Mouse (Mus musculus): ENCODE data around the gene Pepd. TPM values are rescaled to one million over a fixed set of nuclear protein-coding genes. Genes with fewer than 3 reads are reported as not detected.

Gene Pepd
- total RNA-seq, 1 experiment from 2014 or later: 53.9 TPM

GRCm38 (mm10) chr7:34983702-34984475, 71.7 kb downstream of the Pepd start:
- DNase-seq: peak; percentile 39

- DNase-seq: no peak
Observed at GRCm38 (mm10) chr7:34984526-34985133, 72.5 kb downstream of the Pepd start.

- DNase-seq: no peak
Observed at GRCm38 (mm10) chr7:34985216-34985615, 73.0 kb downstream of the Pepd start.

GRCm38 (mm10) chr7:34985646-34986045, 73.5 kb downstream of the Pepd start:
- DNase-seq: no peak

DNA sequence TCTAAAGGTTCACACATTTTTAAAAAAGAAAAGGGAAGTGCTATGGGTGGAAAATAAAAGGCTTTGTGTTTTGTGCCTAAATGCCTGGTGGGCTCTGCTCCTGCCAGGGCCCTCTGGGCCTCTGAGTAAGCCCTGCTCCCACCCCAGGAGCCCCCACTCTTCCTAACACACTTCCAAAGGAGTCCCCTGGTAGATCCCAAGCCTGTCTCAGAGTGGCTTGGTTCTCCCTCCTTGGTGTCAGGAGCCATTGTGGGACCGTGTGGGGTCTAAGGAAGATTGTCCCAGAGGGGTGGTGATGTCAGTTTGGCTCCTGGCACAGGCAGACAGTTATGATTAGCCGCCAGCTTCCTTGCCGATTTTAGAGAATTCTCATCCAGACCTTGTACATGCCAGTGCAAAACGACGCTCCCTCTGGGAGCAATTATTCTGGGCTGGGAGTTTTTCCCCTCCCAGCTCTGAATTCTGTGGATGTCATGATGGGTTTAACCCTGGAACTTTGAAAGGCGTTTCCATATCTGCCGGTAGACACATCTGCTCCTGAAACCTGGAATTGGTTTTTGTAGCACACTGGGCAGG, 74.5 kb downstream of the Pepd start:
- no peak for DNase-seq

DNA sequence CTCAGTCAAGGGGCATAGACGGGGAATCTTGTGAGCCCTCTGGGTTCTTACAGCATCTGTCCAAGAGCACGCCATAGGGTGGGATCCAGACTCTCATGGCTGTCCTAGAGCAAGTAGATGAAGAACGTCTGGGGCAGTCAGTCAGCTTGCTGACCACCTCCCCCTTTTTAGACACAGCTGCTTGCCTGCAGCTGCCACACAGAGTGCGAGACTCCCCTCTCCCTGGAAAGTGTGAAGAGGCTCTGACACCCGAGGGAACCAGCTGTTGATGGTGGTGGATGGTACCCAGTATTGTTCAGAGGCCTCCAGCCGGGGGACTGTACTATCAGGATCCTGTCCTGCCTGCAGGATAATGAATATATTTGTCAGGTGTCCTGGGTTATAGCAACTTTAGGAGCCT, 75.1 kb downstream of the Pepd start:
- DNase-seq: no peak

GRCm38 (mm10) chr7:34988488-34988887, 76.3 kb downstream of the Pepd start:
- DNase-seq: no peak

DNA sequence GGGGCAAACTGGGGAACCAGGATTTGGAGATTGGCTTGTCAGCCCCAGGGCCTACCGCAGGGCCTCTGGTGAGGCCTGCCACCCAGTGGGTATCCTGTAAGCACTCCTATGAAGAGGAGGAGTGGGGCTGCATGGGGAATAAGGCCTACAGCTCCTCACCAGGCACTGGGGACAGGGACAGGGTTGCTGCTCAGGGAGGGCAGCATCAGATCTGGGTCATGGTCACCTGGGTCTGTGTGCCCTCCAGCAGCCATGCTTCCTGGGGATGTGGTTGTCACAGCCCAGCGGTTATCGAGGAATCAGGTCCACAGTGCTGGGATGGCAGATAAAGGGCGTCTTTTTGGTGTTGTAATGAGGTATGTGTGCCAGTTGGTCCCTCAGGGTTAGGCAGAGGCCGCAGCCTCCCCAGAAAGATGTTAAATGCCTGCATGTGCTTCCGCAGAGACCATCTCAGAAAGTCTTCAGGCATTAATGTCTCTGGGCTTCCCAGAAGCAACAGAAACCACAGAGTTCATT, 79.6 kb downstream of the Pepd start:
- no peak for DNase-seq

- DNase-seq: no peak
Observed at GRCm38 (mm10) chr7:34992766-34993165, 80.6 kb downstream of the Pepd start.

DNA sequence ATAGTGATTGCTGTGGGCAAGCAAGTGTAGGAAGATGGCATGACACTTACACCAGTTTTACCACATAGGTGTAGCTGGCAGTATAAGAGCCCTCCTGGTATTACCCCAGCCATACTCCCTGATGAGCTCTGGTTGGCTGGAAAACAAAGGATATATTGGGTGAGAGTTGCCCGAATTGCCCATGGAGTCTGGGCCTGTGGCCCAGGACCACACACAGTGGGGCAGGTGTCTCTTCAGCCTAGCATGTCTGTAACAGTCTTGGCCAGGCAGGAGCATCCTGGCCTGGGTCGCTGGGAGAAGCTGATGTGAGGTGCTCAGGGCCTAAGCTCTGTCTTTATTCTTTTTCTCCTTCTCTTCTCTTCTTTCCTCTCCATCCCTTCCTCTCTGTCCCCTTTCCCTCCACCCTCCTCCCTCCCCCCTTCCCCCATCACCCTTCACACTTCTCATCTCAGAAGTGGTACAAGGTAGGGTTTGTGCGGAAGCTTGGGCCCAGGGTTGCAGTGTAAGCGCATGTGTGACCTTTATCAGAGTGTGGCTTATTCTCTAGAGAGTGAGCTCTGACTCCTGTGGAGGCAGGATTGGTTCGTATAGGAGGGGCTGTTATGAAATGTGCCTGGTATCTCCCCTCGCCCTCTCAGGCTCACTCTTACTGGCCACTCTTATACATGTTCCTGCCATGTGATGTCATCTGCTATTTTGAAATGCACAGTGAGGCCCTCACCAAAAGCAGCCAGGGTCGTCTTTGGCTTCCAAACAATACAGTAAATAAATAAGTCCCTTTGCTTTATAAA, 83.9 kb downstream of the Pepd start:
- DNase-seq: no peak

DNA sequence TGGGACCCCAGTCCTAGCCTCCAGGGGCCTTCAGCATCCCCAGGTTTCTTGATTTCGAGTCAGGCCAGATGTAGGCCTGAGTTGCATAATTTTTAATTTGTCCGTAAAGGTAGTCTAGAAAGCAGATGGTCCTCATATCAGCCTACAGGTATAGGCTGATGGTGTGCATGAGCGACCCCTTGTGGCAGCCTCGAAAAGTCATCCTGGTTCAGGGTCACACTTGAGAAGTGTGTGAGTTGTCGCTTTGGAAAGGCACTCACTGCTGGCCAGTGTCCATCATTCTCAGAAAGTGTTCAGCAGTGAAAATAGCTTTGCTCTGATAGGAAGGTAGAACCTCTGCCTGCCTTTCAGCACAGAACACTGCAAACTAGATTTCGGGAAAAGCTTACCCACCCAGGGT, 88.7 kb downstream of the Pepd start:
- peak; percentile 75 for DNase-seq

DNA sequence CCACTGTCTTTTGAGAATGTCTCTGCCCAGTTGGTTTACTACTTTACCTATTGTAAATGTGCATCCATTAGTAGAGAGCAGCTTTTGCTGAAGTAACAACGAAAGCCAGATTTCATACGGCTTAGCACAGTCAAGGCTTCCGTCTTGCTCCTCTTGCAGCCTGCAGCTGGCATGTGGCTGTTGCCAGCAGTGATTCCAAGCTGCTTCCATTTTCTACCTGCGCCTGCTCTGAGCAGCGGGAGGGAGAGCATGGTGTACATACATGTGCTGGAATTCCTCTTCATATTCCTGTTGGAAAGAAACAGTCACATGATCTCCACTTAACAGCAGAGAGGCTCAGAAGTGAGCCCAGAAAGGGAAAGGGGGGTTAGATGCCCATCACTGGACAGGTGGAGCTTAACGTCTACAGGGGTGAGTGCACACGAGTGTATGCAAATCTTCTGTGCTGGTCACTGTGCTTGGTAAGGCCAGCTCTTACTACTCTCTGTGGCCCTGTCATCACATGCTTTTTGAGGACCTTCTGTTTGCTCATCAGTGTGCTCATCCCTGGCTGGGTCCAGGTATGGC, 91.1 kb downstream of the Pepd start:
- DNase-seq: no peak

- no peak for DNase-seq
Observed at GRCm38 (mm10) chr7:35006661-35007060, 94.5 kb downstream of the Pepd start.

DNA sequence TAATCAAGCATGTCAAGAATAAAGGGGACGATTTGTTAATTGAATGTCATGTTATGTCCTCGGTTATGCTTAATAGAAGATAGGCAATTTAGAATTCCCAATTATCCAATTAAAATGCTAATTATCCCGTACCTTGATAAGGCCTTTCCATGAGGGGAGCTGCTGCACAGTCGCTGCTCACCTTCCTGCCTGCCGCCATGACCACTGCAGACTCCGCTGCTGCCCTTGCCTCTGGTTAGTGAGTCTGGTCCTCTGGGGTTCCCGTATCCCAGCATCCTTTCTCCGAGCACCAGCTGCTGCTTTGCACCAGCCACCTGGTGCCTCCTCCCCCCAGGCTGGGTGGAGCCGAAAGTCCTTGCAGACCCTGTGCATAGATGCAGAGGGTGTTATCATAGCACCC, 101.0 kb downstream of the Pepd start:
- DNase-seq: no peak

DNA sequence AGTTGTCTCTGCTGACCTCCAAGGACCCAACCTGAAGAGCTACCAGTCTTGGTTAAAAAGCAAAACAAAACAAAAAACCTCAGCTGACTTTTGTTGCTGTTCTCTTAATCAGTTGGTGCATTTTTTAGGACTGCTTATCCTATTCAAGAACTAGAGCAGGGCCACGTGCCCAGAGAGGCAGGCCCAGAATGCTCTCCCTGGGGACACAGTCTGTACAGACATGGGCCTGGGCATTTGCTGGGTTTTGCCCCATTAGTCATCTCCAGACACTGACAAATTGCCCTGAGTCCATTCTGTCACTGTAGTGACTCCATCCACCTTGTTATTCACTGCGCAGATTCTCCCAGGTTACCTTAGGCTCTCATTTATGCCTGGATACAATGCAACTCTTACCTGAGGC, 103.1 kb downstream of the Pepd start:
- DNase-seq: no peak

DNA sequence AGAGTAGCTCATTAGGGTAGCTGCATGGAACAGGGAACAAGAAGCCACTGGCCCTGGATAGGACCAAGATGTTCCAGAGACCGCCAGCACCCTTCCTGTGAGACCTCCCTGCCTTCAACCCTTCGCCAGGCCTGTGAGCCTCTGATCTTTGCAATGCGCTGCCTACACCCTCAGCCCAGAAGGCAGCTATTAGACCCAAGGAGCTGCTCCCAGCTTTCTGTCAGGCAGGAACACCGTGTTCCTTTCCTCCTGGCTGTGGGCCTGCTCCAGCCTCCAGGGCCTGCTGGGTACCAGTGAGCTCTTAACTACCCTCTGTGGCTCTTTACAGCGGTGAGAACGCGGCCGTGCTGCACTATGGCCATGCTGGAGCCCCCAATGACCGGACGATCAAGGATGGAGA, 109.2 kb downstream of the Pepd start:
- DNase-seq: no peak

GRCm38 (mm10) chr7:35023251-35023650, 111.1 kb downstream of the Pepd start:
- DNase-seq: peak; percentile 63

GRCm38 (mm10) chr7:35024426-35024825, 112.2 kb downstream of the Pepd start:
- DNase-seq: no peak

GRCm38 (mm10) chr7:35025409-35026275, 113.5 kb downstream of the Pepd start:
- DNase-seq: peak; percentile 85

DNA sequence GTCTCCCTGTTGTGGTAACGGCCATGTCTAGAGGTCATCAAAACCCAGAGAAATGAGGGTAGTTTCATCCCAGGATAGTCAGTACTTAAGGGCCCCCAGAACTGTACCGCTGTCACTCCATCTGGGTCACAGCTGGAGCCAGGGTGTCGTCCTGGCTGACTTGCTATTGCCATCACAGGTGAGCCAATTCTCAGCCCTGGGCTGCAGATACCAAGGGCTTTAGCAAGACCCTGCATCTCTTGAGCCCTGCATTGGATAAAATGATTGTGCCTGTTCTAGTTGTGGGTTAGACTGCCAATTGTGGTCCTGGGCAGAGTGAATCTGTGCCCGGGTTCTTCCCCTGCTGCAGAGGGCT, 114.1 kb downstream of the Pepd start:
- DNase-seq: no peak

- peak; percentile 77 for DNase-seq
Observed at GRCm38 (mm10) chr7:35026838-35027291, 114.7 kb downstream of the Pepd start.
